Mouse (Mus musculus) thymus, adult 2 months (tissue): Measurements from ENCODE around the gene Pfas.

Experiments used
- CTCF ChIP-seq: fragments of 200-500 bp; IDR thresholded peaks from 2 replicates; pipeline ENCODE4 v1.5.1; 2012; ENCODE audit warnings: mild to moderate bottlenecking, control low read depth, low read length, moderate library complexity, borderline replicate concordance; ENCODE audit not compliant: control insufficient read depth, poor library complexity, insufficient read depth; ENCODE audit errors: extremely low read depth
- POLR2A ChIP-seq: fragments of 200-500 bp; IDR thresholded peaks from 2 replicates; pipeline ENCODE4 v1.6.1; 2012; ENCODE audit warnings: mild to moderate bottlenecking, low read length, control low read depth, moderate library complexity; ENCODE audit not compliant: control insufficient read depth, poor library complexity, insufficient read depth; ENCODE audit errors: extremely low read depth

GRCm38 (mm10) chr11:69048151-69048550 is 39.9 kb upstream of the Pfas start:
- TF ChIP-seq POLR2A (no peak), CTCF (no peak)
